Mouse (Mus musculus): ENCODE data around the gene Ppp1r37. TPM values are rescaled to one million over a fixed set of nuclear protein-coding genes. Genes with fewer than 3 reads are reported as not detected.

The Ppp1r37 gene
- polyA plus RNA-seq (2017; shearing (Covaris generic)): 5.9 TPM

DNA sequence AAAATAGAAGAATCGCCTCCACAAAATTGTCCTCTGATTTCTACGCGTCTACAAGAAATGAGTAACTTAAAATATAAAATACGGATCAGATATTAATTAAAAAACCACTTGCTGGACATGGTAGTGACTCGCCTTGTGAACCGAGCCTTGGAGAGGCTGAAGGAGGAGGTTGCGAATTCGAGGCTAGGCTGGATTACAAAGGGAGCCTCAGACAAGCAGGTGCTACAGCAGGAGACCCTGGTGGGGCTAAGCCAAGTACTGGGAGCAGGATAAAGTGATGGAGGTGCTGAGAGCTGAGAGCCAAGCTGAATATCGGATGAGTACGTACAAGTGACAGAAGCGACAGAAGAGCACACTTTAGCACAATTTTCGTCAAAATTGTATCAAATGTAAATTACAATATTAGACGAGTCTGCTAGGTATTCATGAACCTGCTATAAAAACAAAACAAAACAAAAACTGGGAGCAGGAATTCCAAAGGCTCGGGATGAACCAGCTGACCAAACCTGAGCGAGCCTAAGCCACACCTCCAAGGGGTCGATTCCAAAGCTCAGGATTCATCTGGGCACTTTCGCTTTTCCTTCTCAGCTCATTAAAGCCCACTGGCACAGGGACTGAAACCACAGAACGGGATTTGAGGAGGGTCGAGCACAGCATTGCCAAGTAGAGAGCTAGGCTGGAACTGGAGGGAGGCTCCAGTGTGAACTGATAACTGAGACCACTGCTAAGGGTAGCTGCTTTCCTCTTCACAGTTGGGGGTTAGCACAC lies at the start of gene Ppp1r37:
Ppp1r37 (minus strand) TSS at position 434 of the 768 bp plus-strand sequence.

GRCm38 (mm10) chr7:19603849-19604605 lies 41.2 kb upstream of the Ppp1r37 start, which contains the start of gene Clasrp:
TSS of gene Clasrp (minus strand) at chr7:19604486.

GRCm38 (mm10) chr7:19577141-19577852 lies 14.4 kb upstream of the Ppp1r37 start, which contains the start of the genes Zfp296 and Gemin7:
TSS of gene Zfp296 (plus strand) at chr7:19577287.
TSS of gene Gemin7 (minus strand) at chr7:19577595.

GRCm38 (mm10) chr7:19517652-19518365 lies 45.1 kb downstream of the Ppp1r37 start, which contains the start of gene Nkpd1:
TSS of gene Nkpd1 (plus strand) at chr7:19517838.

DNA sequence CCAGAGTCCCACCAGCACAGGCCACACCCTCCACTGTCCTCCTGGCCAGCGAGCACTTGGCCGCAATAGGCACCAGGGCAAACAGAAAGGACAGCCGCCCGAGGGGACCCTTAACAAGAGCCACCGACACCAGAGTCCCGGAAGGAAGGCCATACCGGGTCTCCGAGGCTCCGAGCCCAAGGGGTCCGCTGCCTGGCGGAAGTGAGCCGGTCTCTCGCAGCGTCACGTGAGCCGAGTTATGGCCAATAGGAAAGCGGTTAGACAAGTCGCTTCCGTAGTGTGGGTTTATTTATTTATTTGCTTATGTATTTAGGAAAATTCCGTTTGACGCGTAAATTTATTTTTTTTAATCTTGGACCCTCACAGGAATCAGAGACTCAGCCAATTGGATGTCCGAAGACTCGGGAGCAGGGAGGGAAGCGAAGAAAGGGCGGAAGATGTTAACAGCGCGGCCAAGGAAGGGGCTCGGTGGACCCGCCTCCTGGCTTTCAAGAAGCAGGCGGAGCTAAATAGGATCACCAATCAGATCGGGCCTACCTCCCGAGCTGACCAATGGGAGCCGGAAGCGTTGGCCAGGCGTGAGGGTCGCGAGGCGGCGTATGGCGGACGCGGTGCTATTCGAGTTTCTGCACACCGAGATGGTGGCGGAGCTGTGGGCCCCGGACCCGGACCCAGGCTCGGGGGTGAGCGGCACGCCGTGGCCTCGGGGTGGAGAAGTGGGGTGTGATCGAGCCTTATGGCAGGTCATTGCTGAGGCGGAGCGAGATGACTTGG lies 54.5 kb downstream of the Ppp1r37 start, which contains the start of the genes Bloc1s3 and Trappc6a:
Bloc1s3 (minus strand) TSS at position 218 of the 774 bp plus-strand sequence.
Trappc6a (plus strand) TSS at position 246 of the 774 bp plus-strand sequence.

Other genes with a start within 250 kb of the Ppp1r37 start
- 98.2 TPM for gene Ercc1, start 218.3 kb downstream of the Ppp1r37 start, polyA plus RNA-seq (2017; shearing (Covaris generic))
- gene Cd3eap, start 203.6 kb downstream of the Ppp1r37 start, polyA plus RNA-seq (2017; shearing (Covaris generic)): 13.1 TPM
- gene Ppp1r13l, start 203.3 kb downstream of the Ppp1r37 start, polyA plus RNA-seq (2017; shearing (Covaris generic)): 0.45 TPM
- gene Ercc2, start 181.1 kb downstream of the Ppp1r37 start, polyA plus RNA-seq (2017; shearing (Covaris generic)): 11.8 TPM
- 19.1 TPM for gene Klc3, start 159.0 kb downstream of the Ppp1r37 start, polyA plus RNA-seq (2017; shearing (Covaris generic))
- gene Ckm, start 158.3 kb downstream of the Ppp1r37 start, polyA plus RNA-seq (2017; shearing (Covaris generic)): not detected
- 2.1 TPM for gene Mark4, start 104.3 kb downstream of the Ppp1r37 start, polyA plus RNA-seq (2017; shearing (Covaris generic))
- not detected for gene Exoc3l2, start 99.7 kb downstream of the Ppp1r37 start, polyA plus RNA-seq (2017; shearing (Covaris generic))
- gene Bloc1s3, start 54.7 kb downstream of the Ppp1r37 start, polyA plus RNA-seq (2017; shearing (Covaris generic)): 0.56 TPM
- gene Trappc6a, start 54.7 kb downstream of the Ppp1r37 start, polyA plus RNA-seq (2017; shearing (Covaris generic)): 106 TPM
- gene Nkpd1, start 45.2 kb downstream of the Ppp1r37 start, polyA plus RNA-seq (2017; shearing (Covaris generic)): not detected
- gene Zfp296, start 14.2 kb upstream of the Ppp1r37 start, polyA plus RNA-seq (2017; shearing (Covaris generic)): 2.6 TPM
- gene Gemin7, start 14.5 kb upstream of the Ppp1r37 start, polyA plus RNA-seq (2017; shearing (Covaris generic)): 100 TPM
- gene Clasrp, start 41.4 kb upstream of the Ppp1r37 start, polyA plus RNA-seq (2017; shearing (Covaris generic)): 16.8 TPM
- gene Relb, start 66.4 kb upstream of the Ppp1r37 start, polyA plus RNA-seq (2017; shearing (Covaris generic)): 32.5 TPM
- 186 TPM for gene Clptm1, start 102.0 kb upstream of the Ppp1r37 start, polyA plus RNA-seq (2017; shearing (Covaris generic))
- gene Apoc2, start 114.9 kb upstream of the Ppp1r37 start, polyA plus RNA-seq (2017; shearing (Covaris generic)): not detected
- not detected for gene Gm44805, start 118.3 kb upstream of the Ppp1r37 start, polyA plus RNA-seq (2017; shearing (Covaris generic))
- not detected for gene Apoc4, start 118.4 kb upstream of the Ppp1r37 start, polyA plus RNA-seq (2017; shearing (Covaris generic))
- gene Apoc1, start 129.6 kb upstream of the Ppp1r37 start, polyA plus RNA-seq (2017; shearing (Covaris generic)): 2.0 TPM
- 35.2 TPM for gene Apoe, start 136.1 kb upstream of the Ppp1r37 start, polyA plus RNA-seq (2017; shearing (Covaris generic))
- gene Tomm40, start 152.4 kb upstream of the Ppp1r37 start, polyA plus RNA-seq (2017; shearing (Covaris generic)): 22.8 TPM
- 1.6 TPM for gene Nectin2, start 187.4 kb upstream of the Ppp1r37 start, polyA plus RNA-seq (2017; shearing (Covaris generic))
- gene Bcam, start 207.9 kb upstream of the Ppp1r37 start, polyA plus RNA-seq (2017; shearing (Covaris generic)): 21.0 TPM
- not detected for gene Cblc, start 233.7 kb upstream of the Ppp1r37 start, polyA plus RNA-seq (2017; shearing (Covaris generic))